Mouse (Mus musculus) layer of hippocampus, adult 2 months (tissue): ENCODE results near the gene Agxt. TPM values are rescaled to one million over a fixed set of nuclear protein-coding genes. Genes with fewer than 3 reads are reported as not detected.

ENCODE experiments used
- DNase-seq, 2 experiments: peaks; one replicate each; pipeline ENCODE4 v3.0.0; 2022; ENCODE audit warnings: low spot score in 2 of 2
- H3K27ac ChIP-seq: fragments of 200-600 bp; 2 replicates; pipeline ENCODE4 v1.8.1; 2022
- H3K4me3 ChIP-seq: fragments of 200-600 bp; 2 replicates; pipeline ENCODE4 v1.8.1; 2022; ENCODE audit warnings: mild to moderate bottlenecking
- CTCF ChIP-seq: fragments of 200-600 bp; conservative IDR thresholded peaks from 2 replicates; pipeline ENCODE4 v1.8.1; 2022; ENCODE audit warnings: antibody characterized with exemption, mild to moderate bottlenecking, moderate library complexity
- total RNA-seq, 2 experiments: library from RNA; stranded (reverse); gene quantifications; 2 replicates each; pipeline ENCODE4 v1.2.3; 2021

Gene Agxt
- total RNA-seq, 2 experiments from 2014 or later = not detected

DNA sequence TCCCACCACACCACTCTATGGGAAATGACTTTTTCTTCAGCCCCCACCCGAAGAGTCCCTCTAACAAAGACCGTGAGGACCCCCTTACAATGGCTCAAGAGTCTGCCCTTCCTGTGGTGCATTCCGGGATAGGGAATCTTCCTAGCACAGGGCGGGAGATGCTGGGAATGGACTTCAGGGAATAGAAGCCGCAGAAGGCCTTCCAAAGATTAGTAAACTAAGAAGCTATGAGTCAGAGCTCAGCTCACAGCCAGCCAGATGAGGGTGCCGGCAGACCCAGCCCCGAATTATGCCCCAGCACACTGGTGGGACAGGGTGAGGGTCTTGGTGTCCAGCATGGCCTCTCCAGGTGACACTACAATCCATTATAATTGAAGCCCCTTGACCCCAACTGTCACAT, 47.2 kb downstream of the Agxt start:
- Histone ChIP-seq H3K4me3 (no peak overlapping the region), H3K27ac (no peak overlapping the region)
- no peak for DNase-seq
- no peak for TF ChIP-seq CTCF

DNA sequence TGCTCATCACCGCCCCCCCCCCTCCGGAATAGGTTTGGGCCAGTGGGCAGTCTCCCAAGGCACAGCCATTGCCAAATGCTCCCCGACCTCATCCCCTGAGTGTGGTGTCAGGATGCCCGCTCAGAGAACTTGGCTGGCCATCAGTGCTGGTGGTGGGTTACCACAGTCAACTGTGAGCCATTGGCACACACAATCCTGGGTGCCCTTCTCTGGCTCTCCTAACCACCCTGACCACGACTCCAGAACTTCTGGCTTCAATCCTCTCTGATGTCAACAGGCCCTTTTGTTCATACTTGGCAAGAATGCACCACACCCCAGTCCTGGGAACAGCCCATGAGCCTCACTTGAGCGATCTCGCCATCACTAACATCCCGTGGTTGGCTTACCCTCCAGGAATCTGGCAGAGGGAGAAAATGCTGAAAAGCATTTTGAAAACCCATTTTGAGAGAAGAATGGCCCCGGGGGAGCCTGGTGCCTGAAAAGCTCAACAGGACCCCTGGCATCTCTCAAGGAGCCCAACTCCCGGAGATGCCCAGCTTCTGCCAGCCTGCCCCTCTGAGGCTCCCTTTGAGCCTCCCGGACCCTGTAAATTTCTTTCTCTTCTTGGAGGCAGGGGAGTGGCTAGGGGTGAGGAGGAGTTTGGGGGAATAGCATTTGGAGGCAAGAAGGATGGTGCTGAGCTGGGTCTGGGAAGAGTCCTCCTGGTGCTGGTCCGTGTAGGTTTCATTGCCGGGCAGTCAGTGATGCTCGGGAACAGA, 49.2 kb downstream of the Agxt start:
- no peak overlapping the region for H3K4me3 ChIP-seq
- no peak for TF ChIP-seq CTCF
- no peak overlapping the region for H3K27ac ChIP-seq
- peak; percentile 20 to 62 for DNase-seq

DNA sequence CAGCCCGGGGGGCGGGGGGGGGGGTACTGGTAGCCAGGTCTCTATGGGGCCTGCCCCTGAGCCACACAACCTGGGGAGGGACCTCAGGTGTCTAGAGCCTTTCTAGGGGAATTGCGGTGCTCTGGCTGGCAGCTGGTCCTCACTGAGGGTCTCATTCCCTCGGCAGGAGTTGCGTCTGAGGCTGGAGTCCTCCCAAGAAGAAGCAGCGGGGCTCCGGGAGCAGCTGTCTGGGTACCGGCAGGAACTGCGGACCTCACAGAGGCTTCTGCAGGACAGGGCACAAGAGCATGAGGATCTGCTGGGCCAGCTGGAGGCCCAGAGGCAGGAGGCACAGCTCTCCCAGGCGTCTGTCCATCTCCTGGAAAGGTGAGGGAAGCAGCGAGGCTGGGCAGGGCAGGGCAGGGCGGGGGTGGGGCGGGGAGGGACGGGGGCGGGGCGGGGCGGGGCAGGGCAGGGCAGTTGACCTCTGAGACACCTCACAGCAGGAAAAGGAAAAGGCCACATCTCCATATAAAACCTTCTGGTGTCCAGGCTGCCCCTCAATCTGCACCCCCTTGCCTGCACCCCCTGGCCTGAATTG, 55.8 kb downstream of the Agxt start:
- DNase-seq = no peak

GRCm38 (mm10) chr1:93194961-93195360, 59.9 kb downstream of the Agxt start:
- no peak for DNase-seq
- no peak for TF ChIP-seq CTCF
- Histone ChIP-seq H3K4me3 (no peak overlapping the region), H3K27ac (no peak overlapping the region)

More for the DNA sequence above, 55.8 kb downstream of the Agxt start:
- Histone ChIP-seq H3K4me3 (no peak overlapping the region), H3K27ac (no peak overlapping the region)
- no peak for TF ChIP-seq CTCF

Other genes with a start within 250 kb of the Agxt start
- under 1 TPM; 0.17 to 0.26 TPM for gene Ankmy1, start 232.3 kb upstream of the Agxt start, total RNA-seq
- gene Dusp28, start 228.3 kb upstream of the Agxt start, total RNA-seq = 10 to 100 TPM; 14.6 to 15.7 TPM
- gene Rnpepl1, start 224.5 kb upstream of the Agxt start, total RNA-seq = 10 to 100 TPM; 36.1 to 40.2 TPM
- gene Capn10, start 200.9 kb upstream of the Agxt start, total RNA-seq = 10 to 100 TPM; 46.4 to 47.1 TPM
- gene Gpr35, start 184.4 kb upstream of the Agxt start, total RNA-seq = under 1 TPM; 0.12 to 0.33 TPM
- not detected for gene Aqp12, start 128.9 kb upstream of the Agxt start, total RNA-seq
- 100 to 1,000 TPM; 609 to 644 TPM for gene Kif1a, start 33.3 kb upstream of the Agxt start, total RNA-seq
- not detected for gene 2310007B03Rik, start 25.7 kb downstream of the Agxt start, total RNA-seq
- under 1 TPM; 0.22 to 0.36 TPM for gene Crocc2, start 33.5 kb downstream of the Agxt start, total RNA-seq
- 1 to 10 TPM; 4.7 to 7.7 TPM for gene Sned1, start 100.6 kb downstream of the Agxt start, total RNA-seq
- gene Mterf4, start 170.7 kb downstream of the Agxt start, total RNA-seq = 10 to 100 TPM; 20.2 to 23.0 TPM
- gene Ppp1r7, start 207.6 kb downstream of the Agxt start, total RNA-seq = 10 to 100 TPM; 70.4 to 77.1 TPM
- gene Pask, start 208.2 kb downstream of the Agxt start, total RNA-seq = 1 to 10 TPM; 4.1 to 7.2 TPM
- gene Ano7, start 238.7 kb downstream of the Agxt start, total RNA-seq = not detected